Mouse (Mus musculus) right cerebral cortex, adult 2 months (tissue): Measurements from ENCODE around the gene Sin3b.
A peak's percentile ranks its signal among the peaks of the same experiment; 100 is the strongest.

Experiments used
- DNase-seq, 2 experiments: peaks; one replicate each; pipeline ENCODE4 v3.0.0; 2021 to 2022; ENCODE audit warnings: low spot score in 2 of 2

Gene Sin3b

DNA sequence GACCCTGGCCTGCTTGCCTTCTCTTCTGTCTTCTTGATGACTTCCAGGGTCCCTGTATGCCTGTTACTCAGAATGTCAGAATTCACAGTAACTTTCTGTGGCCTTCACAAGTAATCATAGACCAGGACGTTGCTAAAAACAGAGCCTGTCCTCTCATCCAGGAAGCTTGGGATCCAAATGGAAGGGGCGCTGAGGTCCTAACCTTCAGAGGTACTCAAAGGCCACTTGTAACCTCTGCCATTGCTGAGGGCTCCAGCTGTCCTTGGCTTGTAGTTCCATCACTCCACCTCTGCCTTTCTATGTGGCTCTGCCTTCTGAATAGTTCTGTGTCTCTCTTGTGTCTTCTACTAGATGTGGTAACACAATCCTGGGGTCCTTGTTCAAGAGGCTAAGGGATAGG is 30.7 kb downstream of the Sin3b start:
- no peak for DNase-seq

DNA sequence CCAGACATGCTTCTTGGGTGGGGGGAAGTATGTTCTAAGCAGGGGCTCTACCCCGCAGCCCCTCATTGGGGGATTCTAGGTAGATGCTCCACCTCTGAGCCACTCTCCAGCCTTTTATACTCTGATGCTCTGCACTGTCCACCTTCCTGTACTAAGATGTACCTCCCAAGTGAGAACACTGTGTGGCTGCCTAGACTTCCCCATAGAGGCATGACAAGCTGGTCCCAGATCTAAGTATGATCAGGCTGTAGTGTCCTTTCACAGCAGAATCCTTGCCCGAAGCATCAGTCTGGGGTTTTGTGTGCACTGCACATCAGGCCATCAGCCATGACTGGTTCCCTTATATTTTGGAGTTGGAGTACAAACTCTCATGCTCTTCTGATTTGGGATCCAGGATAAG is 32.9 kb downstream of the Sin3b start:
- DNase-seq = no peak

DNA sequence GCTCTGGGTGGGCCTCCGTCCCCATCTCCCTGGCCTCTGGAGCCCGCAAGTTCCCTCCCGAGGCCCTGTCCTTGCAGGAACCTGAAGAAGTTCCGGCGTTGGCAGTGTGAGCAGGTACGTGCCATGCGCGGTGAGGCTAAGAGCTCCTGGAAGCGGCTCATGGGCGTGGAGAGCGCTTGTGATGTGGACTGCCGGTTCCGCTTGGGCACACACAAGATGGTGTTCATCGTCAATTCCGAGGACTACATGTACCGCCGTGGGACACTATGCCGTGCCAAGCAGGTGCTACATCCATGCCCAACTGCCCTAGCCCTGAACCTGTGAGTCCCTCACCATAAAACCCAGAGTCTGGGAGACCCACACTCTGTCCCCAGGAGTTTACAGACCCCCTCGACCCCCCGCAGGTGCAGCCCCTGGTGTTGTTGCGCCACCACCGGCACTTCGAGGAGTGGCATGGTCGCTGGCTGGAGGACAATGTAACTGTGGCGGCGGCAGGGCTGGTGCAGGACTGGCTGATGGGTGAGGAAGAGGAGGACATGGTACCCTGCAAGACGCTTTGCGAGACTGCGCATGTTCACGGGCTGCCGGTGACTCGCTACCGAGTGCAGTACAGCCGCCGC is 33.8 kb downstream of the Sin3b start:
- DNase-seq = peak; percentile 1

DNA sequence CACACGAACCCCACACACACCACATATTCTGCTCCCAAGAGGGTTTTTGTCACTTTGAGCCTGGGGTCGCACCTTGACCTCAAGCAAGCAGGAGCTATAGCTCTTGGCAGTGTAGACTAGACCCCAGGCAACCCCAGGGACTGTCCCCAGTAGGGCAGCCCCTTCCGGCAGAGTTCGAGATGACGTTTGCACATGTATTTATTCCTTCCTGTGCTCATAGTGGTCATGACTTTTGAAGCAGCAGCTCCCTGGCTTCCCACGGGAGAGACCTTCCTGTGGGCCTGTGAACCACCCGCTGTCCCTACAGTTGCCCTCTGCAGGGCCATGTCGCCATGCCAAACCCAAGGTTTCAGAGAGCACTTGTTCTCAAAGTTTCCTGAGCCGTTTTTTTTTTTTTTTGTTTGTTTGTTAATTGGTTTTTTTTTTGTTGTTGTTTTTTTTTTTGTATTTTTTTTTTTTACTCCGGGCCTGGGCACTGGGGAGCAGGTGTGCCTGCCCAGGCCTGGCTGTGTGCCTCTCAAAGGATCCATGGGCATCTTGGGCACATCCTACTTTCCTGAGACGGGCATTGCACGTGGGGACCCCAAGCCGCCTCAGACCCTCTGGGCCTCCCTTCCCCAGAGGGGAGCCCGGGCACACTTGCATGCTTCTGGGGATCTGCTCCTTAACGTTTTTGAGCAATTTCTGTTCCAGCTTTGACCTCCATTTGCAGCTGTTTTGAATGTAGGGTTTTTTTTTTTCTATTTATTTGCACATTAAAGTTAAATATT is 34.5 kb downstream of the Sin3b start:
- DNase-seq = peak; percentile 1 to 2

DNA sequence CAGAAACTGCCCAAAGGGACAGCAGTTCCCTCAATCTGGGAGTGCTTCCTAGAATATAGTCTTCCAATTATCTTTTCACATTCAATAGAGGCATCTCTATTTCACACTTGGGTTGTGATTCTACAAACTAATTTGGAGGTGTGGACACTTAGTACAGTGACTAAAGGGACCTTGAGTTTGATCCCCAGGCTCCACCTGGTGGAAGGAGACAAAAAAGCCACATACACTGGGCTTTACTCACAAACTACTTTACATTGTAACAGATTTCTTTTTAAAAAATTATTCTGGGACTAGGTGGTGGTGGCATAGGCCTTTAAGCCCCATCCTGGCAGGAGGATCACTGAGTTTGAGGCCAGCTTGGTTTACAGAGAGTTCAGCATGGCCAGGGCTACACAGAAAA is 35.2 kb downstream of the Sin3b start:
- peak; percentile 1 to 2 for DNase-seq

DNA sequence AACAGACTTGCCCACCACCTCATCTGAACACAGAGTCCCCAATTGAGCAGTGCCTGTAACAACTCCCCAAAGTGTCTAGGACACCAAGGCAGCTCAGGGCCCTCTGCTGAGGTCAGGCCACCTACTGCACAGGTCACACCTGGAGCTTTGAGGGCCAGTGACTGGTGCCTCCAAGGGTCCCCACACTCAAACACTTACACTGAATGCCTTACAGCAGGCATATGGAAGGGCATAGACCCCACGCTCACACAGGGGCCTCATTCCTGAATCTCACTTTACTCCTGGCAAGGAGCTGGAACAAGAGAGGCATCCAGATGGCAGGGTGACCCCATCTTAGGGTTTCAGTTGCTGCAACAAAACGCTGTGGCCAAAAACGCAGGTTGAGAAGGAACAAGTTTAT is 37.1 kb downstream of the Sin3b start:
- peak; percentile 0 to 1 for DNase-seq

DNA sequence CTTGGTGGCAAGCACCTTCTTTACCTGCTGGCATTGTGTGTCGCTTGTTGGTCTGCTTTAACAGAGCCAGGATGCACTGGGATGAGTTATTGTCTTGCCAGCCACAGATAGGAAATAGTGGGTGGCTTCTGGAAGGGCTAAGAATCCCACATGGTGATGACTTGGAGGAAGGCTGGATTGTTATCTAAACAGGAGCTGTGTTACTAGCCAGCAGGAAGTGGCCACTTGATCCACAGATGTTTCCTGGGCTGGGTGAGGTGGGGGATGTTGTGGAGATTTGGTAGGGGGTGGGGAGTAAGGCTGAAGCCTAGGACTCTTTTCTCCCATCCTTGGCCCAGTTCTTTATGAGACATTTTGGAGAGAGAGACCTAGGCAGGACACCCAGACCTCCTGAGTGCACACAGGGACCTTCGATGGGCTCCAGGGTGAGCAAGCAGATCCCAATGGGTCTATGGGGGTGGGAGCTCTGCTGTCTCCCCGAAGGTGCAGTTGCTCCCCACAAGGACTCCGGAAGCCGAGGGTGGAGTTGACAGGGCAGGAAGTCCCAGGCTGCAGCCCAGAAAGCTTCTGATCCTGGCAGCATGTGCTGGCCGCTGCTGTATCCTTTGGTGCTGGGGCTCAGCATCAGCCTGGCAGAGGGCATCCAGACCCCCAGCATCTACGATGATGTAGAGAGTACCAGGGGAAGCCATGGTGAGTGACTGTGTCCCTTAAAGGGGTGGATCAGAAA is 38.4 kb downstream of the Sin3b start, which contains the start of gene F2rl3:
TSS of gene F2rl3 (plus strand) at position 559 of the 730 bp plus-strand sequence.
- peak; percentile 1 to 4 for DNase-seq

DNA sequence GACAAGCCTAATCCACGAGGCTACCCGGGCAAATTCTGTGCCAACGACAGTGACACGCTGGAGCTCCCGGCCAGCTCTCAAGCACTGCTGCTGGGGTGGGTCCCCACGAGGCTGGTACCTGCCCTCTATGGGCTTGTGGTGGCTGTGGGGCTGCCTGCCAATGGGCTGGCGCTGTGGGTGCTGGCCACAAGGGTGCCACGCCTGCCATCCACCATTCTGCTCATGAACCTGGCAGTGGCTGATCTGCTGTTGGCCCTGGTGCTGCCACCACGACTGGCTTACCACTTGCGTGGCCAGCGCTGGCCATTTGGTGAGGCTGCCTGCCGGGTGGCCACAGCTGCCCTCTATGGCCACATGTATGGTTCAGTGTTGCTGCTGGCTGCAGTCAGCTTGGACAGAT is 39.2 kb downstream of the Sin3b start:
- peak in 1 of 2 experiments; percentile 1 for DNase-seq

DNA sequence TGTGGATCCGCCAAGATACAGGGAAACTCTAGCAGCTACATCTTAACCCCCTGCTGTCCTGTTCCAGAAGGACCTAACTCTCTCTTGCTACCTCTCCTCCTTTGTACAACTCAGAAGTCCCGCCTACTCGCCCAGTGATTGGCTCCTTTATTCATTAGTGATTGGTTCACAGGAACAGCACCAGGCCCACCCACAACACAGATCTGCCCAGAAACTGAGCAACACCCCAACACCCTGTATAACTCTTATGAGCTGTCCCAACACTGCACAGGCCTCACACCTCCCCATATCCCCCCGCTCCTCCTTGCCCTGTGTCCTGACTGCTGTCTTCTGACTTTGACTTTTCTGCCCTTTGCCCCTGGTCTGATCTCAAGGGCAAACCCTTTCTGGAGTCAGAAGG is 42.6 kb downstream of the Sin3b start:
- no peak for DNase-seq

DNA sequence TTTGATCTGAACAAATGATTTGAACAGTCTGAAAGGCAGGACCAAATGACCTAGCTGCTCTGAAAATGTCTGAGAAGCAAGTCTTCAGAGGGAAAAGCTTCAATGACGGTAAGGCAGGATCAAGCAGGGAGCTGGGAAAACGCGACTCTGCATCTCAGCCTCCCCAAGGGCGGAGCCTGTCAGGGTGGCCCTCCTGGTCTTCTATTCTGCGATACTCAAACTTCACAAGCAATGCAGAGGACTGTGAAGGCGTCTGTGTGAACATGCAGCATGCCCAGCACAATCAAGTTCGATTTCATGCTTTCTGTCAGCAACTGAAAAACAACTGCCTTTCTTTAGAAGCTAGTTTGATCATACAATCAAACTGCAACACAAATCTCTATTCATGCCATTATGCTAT is 43.7 kb downstream of the Sin3b start:
- DNase-seq = no peak

DNA sequence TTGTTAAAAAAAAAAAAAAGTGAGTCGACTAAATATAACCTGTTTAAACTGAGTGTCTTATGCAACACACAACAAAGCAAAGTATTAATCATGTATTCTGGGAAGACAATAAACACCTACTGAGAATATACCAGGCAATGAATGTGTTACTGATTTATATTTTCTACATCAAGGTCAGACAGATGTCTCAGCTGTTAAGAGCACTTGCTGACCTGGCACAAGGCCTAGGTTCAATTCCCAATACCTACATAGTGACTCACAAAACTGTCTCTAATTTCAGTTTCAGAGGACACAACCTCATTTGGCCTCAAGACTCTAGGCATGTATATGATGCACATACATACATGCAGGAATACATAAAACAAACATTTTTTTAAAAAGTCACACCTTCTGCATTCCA is 54.7 kb downstream of the Sin3b start:
- no peak for DNase-seq

DNA sequence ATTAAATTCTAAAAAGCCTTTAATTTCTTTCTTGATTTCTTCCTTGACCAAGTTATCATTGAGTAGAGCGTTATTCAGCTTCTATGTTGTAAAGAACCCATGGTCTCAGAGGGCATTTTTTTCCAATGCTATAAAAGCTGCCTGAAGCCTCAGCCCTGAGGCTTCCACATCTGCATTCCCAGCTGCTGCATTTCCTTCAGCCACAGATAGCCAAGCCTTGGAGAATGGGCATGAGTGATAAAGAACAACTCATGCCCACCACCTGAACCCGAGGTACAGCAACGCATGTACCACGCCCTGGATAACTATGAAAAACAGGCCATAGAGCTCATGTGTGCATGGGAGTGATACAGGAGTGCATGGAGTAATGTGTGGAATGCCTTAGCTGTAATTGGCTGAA is 57.6 kb downstream of the Sin3b start:
- DNase-seq = no peak

DNA sequence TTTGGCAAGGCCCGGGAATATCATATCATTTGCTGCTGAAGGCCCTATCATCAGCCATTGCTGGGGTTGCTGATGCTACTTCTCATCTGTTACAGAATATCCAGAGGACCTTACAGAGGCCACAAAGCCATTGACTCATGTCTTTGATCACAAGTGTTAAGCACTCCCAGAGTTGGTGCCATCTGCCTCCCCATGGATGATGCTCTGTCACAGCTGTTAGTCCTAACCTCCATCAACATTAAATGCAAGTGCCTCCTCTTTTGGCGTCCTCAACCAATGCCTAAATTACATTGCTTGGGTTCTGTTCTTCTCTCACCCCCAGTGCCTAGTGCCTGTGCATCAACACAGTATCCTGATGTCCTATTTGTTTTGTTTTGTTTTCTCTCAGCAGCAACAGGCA is 78.5 kb downstream of the Sin3b start:
- no peak for DNase-seq
